Mouse (Mus musculus): ENCODE measurements at regions not wholly inside any gene's neighbourhood (a gene's known extent, or its start where the extent isn't known, plus 50 kb on each side); places are given as distances from the start of the nearest gene placed in this dataset.

- TF ChIP-seq POLR2A (IDR thresholded peaks at IDR 0.05; ENCODE audit: borderline replicate concordance, extremely low read depth, insufficient read depth, insufficient read length, poor library complexity, severe bottlenecking), result no peak
- peak; percentile 19; the same call in 1 of the 2 replicates for TF ChIP-seq CTCF (IDR thresholded peaks at IDR 0.05; ENCODE audit: borderline replicate concordance, extremely low read depth, insufficient read depth, insufficient read length)
Measured at GRCm38 (mm10) chr2:107969526-107969925, 679.1 kb downstream of the Kcna4 start.
